Mouse (Mus musculus) forebrain, embryonic 16.5 days (tissue): ENCODE results near the gene Ap4b1. TPM values are rescaled to one million over a fixed set of nuclear protein-coding genes. Genes with fewer than 3 reads are reported as not detected.
"Not testable (repeated sequence)": the region's sequence is repeated elsewhere in the genome, so short reads cannot be mapped to it uniquely, and the experiment has no call there.

Experiments used
- ATAC-seq: fragments of 200-750 bp; cut with Nextera tagmentation; 2 replicates; pipeline ENCODE4 v1.8.0; 2017; ENCODE audit warnings: mild to moderate bottlenecking, moderate library complexity
- H3K27ac ChIP-seq: fragments of 300-500 bp; sonication (generic); 2 replicates; pipeline ENCODE4 v1.5.1; 2014; ENCODE audit warnings: low read length, control low read depth
- H3K27me3 ChIP-seq: fragments of 300-500 bp; sonication (generic); replicated peaks from 2 replicates; pipeline ENCODE4 v1.6.1; 2014; ENCODE audit warnings: low read length; ENCODE audit not compliant: control insufficient read depth, insufficient read depth
- H3K36me3 ChIP-seq: fragments of 300-500 bp; sonication (generic); 2 replicates; pipeline ENCODE4 v1.6.1; 2014; ENCODE audit not compliant: control insufficient read depth, insufficient read depth
- H3K4me1 ChIP-seq: fragments of 300-500 bp; sonication (generic); replicated peaks from 2 replicates; pipeline ENCODE4 v1.6.1; 2014; ENCODE audit warnings: low read length; ENCODE audit not compliant: control insufficient read depth, insufficient read depth
- H3K4me2 ChIP-seq: fragments of 300-500 bp; sonication (generic); 2 replicates; pipeline ENCODE4 v1.6.1; 2014; ENCODE audit warnings: mild to moderate bottlenecking, low read length, control low read depth
- H3K4me3 ChIP-seq: fragments of 300-500 bp; sonication (generic); replicated peaks from 2 replicates; pipeline ENCODE4 v1.5.1; 2014; ENCODE audit warnings: mild to moderate bottlenecking, low read length, control low read depth
- H3K9ac ChIP-seq: fragments of 300-500 bp; sonication (generic); replicated peaks from 2 replicates; pipeline ENCODE4 v1.6.1; 2014; ENCODE audit warnings: low read depth, low read length, control low read depth
- H3K9me3 ChIP-seq: fragments of 300-500 bp; sonication (generic); 2 replicates; pipeline ENCODE4 v1.6.1; 2016; ENCODE audit warnings: low read length; ENCODE audit not compliant: control insufficient read depth
- WGBS: fragments of 180-500 bp; shearing (Covaris S2); extraction: QIAGEN DNeasy Blood & Tissue Kit; methylation state at CpG from one replicate; pipeline ENCODE4 v1.1.7; 2014; 5-methylcytosine and 5-hydroxymethylcytosine counted together
- polyA plus RNA-seq: library from polyadenylated mRNA; unstranded; fragments of >200 nt; fragmentation: Nextera tagmentation; extraction: Ambion mirVana; gene quantifications from 2 replicates; pipeline ENCODE4 v1.2.1, GENCODE M21; 2015

Gene Ap4b1
- polyA plus RNA-seq, 1 experiment from 2014 or later = 24.2 TPM

GRCm38 (mm10) chr3:103827548-103827947 is 18.2 kb downstream of the Ap4b1 start:
- Histone ChIP-seq H3K9me3 (no peaks in the 10 kb centered on the region), H3K9ac (no peak overlapping the region), H3K4me3 (no peak overlapping the region), H3K27me3 (no peaks in the 10 kb centered on the region), H3K4me1 (no peaks in the 10 kb centered on the region), H3K27ac (no peak overlapping the region), H3K4me2 (no peak overlapping the region), H3K36me3 (peaks cover 3% of the 10 kb centered on the region; the same call in 1 of the 2 replicates)
- ATAC-seq = no peak

DNA sequence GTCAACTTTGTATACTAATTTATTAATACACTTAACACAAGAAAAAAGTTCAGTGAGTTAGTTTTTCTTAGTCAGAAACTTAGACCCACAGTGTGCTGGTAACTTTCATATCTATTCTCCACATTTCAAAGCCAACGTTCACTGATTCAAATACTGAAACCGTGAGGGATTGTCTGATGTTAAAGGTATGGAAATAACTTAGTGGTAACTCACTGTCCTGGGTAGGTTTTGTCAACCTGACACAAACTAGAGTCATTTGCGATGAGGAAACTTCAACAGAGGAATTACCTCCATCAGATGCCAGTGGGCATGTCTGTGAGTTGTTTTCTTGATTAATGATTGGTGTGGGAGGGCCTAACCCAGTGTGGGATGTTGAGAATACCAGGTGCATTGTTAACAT is 19.7 kb downstream of the Ap4b1 start:
- no peak overlapping the region for H3K4me3 ChIP-seq
- no peak overlapping the region for H3K9ac ChIP-seq
- no peak for ATAC-seq
- no peaks in the 10 kb centered on the region for H3K27me3 ChIP-seq
- WGBS = 88% methylated on average over 3 of the region's 3 CpGs
- no peaks in the 10 kb centered on the region for H3K36me3 ChIP-seq
- H3K27ac ChIP-seq = no peak overlapping the region
- no peak overlapping the region for H3K4me2 ChIP-seq
- no peaks in the 10 kb centered on the region for H3K9me3 ChIP-seq
- no peaks in the 10 kb centered on the region for H3K4me1 ChIP-seq

GRCm38 (mm10) chr3:103830681-103831080 is 21.4 kb downstream of the Ap4b1 start:
- H3K9ac ChIP-seq, H3K27me3 ChIP-seq, ATAC-seq, H3K4me2 ChIP-seq, H3K9me3 ChIP-seq, H3K36me3 ChIP-seq, H3K4me1 ChIP-seq, H3K27ac ChIP-seq, H3K4me3 ChIP-seq: not testable (repeated sequence)
- WGBS = 48% methylated on average over 1 of the region's 1 CpGs

GRCm38 (mm10) chr3:103831146-103831545 is 21.8 kb downstream of the Ap4b1 start:
- H3K4me2 ChIP-seq = no peak overlapping the region
- WGBS = 76% methylated on average over 7 of the region's 7 CpGs
- H3K36me3 ChIP-seq = no peaks in the 10 kb centered on the region
- no peak overlapping the region for H3K27ac ChIP-seq
- no peak for ATAC-seq
- H3K4me1 ChIP-seq = no peaks in the 10 kb centered on the region
- H3K9ac ChIP-seq = no peak overlapping the region
- no peaks in the 10 kb centered on the region for H3K27me3 ChIP-seq
- H3K9me3 ChIP-seq = no peaks in the 10 kb centered on the region
- H3K4me3 ChIP-seq = no peak overlapping the region

- Histone ChIP-seq H3K4me2 (no peak within 1 kb of the TSS), H3K27ac (no peak within 1 kb of the TSS), H3K27me3 (no peaks in the 10 kb centered on the region), H3K9ac (no peak within 1 kb of the TSS), H3K4me1 (no peaks in the 10 kb centered on the region), H3K9me3 (no peaks in the 10 kb centered on the region), H3K4me3 (no peak within 1 kb of the TSS), H3K36me3 (no peaks in the 10 kb centered on the region)
- no peak for ATAC-seq
Measured at GRCm38 (mm10) chr3:103832426-103832825, 23.1 kb downstream of the Ap4b1 start, which contains the start of gene Bcl2l15. Gene Bcl2l15, plus strand, starts transcription at chr3:103832601.

GRCm38 (mm10) chr3:103834001-103834400 is 24.7 kb downstream of the Ap4b1 start:
- no peak overlapping the region for H3K4me2 ChIP-seq
- 86% methylated on average over 2 of the region's 2 CpGs for WGBS
- H3K9me3 ChIP-seq = no peaks in the 10 kb centered on the region

GRCm38 (mm10) chr3:103835272-103835950 is 26.1 kb downstream of the Ap4b1 start:
- no peak overlapping the region for H3K9ac ChIP-seq
- H3K4me3 ChIP-seq = no peak overlapping the region
- no peaks in the 10 kb centered on the region for H3K9me3 ChIP-seq
- 76% methylated on average over 6 of the region's 6 CpGs for WGBS
- no peaks in the 10 kb centered on the region for H3K36me3 ChIP-seq
- ATAC-seq = no peak
- H3K27me3 ChIP-seq = no peaks in the 10 kb centered on the region
- no peaks in the 10 kb centered on the region for H3K4me1 ChIP-seq
- H3K27ac ChIP-seq = no peak overlapping the region
- no peak overlapping the region for H3K4me2 ChIP-seq

More at GRCm38 (mm10) chr3:103834001-103834400, 24.7 kb downstream of the Ap4b1 start:
- Histone ChIP-seq H3K4me1 (no peaks in the 10 kb centered on the region), H3K9ac (no peak overlapping the region), H3K27ac (no peak overlapping the region), H3K36me3 (no peaks in the 10 kb centered on the region), H3K27me3 (no peaks in the 10 kb centered on the region), H3K4me3 (no peak overlapping the region)
- ATAC-seq = no peak

DNA sequence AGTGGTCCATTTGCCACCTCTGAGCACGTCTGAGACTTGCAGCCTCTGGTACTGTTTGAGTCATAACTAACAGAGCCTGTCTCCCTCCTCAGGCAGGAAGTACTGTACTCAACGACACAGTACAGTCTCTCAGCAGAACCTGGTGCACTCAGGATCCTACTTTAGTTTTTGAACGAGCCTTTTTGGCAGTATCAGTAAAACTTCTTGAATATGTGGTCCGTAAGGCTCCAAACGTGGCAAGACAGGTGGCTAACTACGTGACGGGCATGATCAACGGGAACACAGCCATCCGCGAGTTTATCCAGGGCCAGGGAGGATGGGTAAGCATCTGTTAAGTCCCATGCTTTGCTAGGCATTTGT is 26.6 kb downstream of the Ap4b1 start:
- no peak overlapping the region for H3K4me2 ChIP-seq

DNA sequence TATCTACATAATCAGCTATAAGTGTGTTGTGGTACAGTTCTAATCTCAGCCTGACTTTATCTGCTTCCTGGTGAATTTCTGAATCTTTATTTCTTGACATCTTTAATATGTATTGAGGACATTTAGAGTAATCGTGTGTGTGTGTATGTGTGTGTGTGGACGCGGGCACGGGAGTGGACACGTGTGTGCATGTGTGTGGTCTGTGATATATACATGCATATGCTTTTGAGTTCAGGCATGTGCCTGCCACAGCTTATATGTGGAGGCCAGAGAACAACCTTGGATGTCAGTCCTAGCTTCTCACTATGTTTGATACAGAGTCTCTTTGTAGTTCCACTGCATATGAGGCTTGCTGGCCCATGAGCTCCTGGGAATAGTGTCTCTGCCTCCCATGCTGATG is 27.1 kb downstream of the Ap4b1 start:
- 93% methylated on average over 5 of the region's 5 CpGs for WGBS
- Histone ChIP-seq H3K9me3 (no peaks in the 10 kb centered on the region), H3K27me3 (no peaks in the 10 kb centered on the region), H3K27ac (no peak overlapping the region), H3K4me2 (no peak overlapping the region), H3K9ac (no peak overlapping the region), H3K4me3 (no peak overlapping the region), H3K36me3 (no peaks in the 10 kb centered on the region), H3K4me1 (no peaks in the 10 kb centered on the region)
- no peak for ATAC-seq

More for the DNA sequence above, 26.6 kb downstream of the Ap4b1 start:
- Histone ChIP-seq H3K9ac (no peak overlapping the region), H3K27me3 (no peaks in the 10 kb centered on the region), H3K4me1 (no peaks in the 10 kb centered on the region), H3K9me3 (no peaks in the 10 kb centered on the region), H3K36me3 (no peaks in the 10 kb centered on the region), H3K4me3 (no peak overlapping the region), H3K27ac (no peak overlapping the region)
- 74% methylated on average over 10 of the region's 10 CpGs for WGBS
- no peak for ATAC-seq

DNA sequence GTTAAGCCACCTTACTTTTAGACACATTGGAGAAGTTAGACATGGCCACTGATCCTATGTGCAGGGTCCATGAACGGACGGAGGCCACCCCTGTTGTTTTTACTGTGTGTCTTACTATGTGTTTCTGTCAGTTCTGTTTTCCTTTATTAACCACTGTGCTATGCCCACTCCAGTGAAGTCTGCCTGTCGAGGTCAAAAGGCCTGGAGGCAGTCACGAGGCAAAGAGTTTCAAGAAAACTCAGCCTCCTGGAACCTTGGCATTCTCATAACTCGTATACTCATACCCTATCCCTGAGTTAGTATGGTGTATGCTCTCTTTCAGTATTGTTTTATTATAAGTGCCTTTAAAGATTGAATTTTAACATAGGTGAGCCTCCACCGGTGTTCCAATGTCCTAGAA is 30.4 kb downstream of the Ap4b1 start:
- Histone ChIP-seq H3K27me3 (no peaks in the 10 kb centered on the region), H3K4me2 (no peak overlapping the region), H3K36me3 (no peaks in the 10 kb centered on the region), H3K4me1 (no peaks in the 10 kb centered on the region), H3K27ac (no peak overlapping the region), H3K4me3 (no peak overlapping the region), H3K9me3 (no peaks in the 10 kb centered on the region), H3K9ac (no peak overlapping the region)
- no peak for ATAC-seq
- 90% methylated on average over 6 of the region's 6 CpGs for WGBS
